Mouse (Mus musculus) ES-Bruce4 (cell line): ENCODE results near the gene Cmtm2a.
"Not testable (repeated sequence)": the region's sequence is repeated elsewhere in the genome, so short reads cannot be mapped to it uniquely, and the experiment has no call there.

Experiments used
- CTCF ChIP-seq: IDR thresholded peaks from one replicate; pipeline ENCODE4 v1.8.1; 2011; ENCODE audit warnings: low read depth, low read length
- EP300 ChIP-seq: IDR thresholded peaks from 2 replicates; pipeline ENCODE4 v1.6.1; 2011; ENCODE audit warnings: low read depth, low read length; ENCODE audit not compliant: insufficient read depth
- POLR2A ChIP-seq: IDR thresholded peaks from one replicate; pipeline ENCODE4 v1.8.1; 2011; ENCODE audit warnings: low read length; ENCODE audit not compliant: insufficient read depth

DNA sequence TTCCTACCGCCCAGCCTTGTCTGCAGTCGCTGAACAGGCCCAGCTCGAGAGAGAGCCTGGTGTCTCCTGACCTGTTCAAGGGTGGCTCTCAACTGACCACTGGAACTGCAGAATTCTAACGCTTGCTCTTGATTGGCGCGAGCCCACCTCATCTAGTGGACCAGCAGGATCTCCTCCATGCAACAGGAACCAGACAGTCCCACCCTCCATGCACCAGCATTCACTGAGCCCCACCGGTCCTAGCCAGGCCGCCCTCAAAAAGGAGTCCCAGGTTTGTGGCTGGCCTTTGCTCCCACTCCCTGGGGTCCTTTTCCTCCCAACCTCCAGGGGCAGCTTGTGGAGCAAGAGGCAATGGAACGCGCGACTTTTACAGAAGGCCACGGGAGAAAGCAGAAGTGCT, at the start of gene Cmtm2a:
- TF ChIP-seq CTCF, POLR2A, EP300: not testable (repeated sequence)
